Mouse (Mus musculus) testis, adult 2 months (tissue): Measurements from ENCODE around the gene Prune2.

Experiments
- CTCF ChIP-seq: fragments of 200-500 bp; IDR thresholded peaks from 2 replicates; pipeline ENCODE4 v1.5.1; 2012; ENCODE audit warnings: low read depth, mild to moderate bottlenecking, inconsistent platforms, low read length, moderate library complexity; ENCODE audit not compliant: control insufficient read depth, insufficient read depth, insufficient replicate concordance
- POLR2A ChIP-seq: fragments of 200-500 bp; IDR thresholded peaks from 2 replicates; pipeline ENCODE4 v1.6.1; 2012; ENCODE audit warnings: low read depth, mild to moderate bottlenecking, inconsistent platforms, low read length, moderate library complexity; ENCODE audit not compliant: control insufficient read depth

GRCm38 (mm10) chr19:16959051-16959450, 3.1 kb downstream of the Prune2 start:
- no peak for TF ChIP-seq POLR2A
- TF ChIP-seq CTCF, result no peak
